Mouse (Mus musculus) spleen, postnatal 36 days (tissue): Measurements from ENCODE around the gene Serpina1f.
"Not testable (repeated sequence)": the region's sequence is repeated elsewhere in the genome, so short reads cannot be mapped to it uniquely, and the experiment has no call there.

ENCODE experiments used
- DNase-seq, 2 experiments: peaks; one replicate each; pipeline ENCODE4 v3.0.0; 2022; ENCODE audit warnings: low spot score in 2 of 2, mixed read lengths in 1 of 2

The Serpina1f gene

GRCm38 (mm10) chr12:103695429-103695828, at the start of gene Serpina1f:
Serpina1f (minus strand) TSS chr12:103695529.
- DNase-seq: no peak

DNA sequence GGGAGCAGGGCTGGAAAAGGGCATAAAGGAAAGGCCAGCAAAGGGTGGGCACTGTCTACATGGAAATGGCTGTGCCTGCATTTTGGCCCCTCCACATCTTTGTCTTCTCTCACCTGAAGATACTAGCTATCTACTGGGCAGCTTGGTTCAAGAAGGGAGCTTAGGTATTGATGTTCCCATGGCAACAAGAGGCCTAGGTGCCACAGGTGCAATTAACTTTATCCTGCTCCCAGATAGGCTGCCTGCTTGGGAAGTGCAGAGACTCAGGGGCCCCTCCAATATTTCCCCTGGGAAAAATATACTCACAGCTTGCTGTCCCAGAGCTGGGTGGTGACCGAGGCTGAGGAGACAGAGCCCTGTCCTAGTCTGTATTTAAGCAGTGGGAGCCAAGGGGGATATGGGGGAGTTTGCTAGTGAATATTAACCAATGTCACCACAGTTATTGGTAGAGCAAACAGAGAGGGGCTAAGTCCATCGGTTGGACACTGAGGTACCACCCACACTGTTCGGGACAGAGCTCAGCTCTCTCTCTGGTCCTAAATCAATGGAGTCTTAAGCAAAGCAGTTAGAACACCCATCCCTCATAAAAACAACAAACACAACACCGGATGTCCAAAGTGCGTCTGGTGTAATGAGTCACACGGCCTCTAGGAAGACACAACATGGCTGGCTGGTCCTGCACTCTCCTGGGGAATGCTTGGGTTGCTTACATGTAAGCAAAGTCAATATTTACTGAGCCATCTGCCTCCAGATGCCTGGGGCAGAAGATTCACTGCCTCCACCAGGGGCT, 42.7 kb upstream of the Serpina1f start:
- not testable (repeated sequence) for DNase-seq

- DNase-seq: not testable (repeated sequence)
Observed at GRCm38 (mm10) chr12:103735566-103735965, 40.2 kb upstream of the Serpina1f start.

DNA sequence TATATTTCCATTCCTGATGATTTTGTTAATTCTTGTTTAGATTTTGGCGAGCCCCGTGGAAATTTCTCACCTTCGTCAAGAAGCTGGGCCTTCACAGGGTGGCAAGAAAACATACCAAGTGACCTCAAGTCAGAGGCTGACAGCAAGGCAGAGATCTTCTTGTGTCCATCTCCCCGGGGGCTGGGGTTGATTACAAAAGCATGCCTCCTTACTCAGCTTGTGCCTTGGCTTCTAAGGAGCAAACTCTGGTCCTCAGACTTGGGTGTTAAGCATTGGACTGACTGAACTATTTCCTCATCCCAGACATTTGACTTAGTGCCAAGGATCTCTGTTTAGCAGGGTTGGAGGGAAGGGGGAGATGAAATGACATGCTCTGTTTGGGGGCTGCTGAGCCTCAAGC, 39.8 kb upstream of the Serpina1f start:
- DNase-seq: not testable (repeated sequence)

GRCm38 (mm10) chr12:103711537-103711936, 16.2 kb upstream of the Serpina1f start:
- no peak for DNase-seq

DNA sequence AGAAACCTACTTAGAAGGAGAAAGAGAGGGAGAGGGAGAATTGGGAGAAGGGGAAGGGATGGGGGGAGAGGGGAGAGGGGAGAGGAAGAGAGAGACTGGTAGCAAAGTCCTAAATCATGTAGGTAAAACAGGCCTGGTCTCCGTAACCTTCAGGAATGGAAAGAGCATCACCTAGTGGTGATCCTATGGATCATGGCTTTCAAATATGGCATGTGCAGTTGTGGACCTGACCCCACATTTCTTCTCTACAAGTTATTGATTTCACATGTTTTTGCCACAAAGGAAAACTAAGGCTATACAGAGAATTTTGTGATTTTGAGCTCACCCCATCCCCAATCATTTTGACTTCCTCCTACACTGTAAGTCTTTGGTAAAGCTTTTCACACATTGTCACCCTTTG, 15.1 kb upstream of the Serpina1f start:
- no peak for DNase-seq

GRCm38 (mm10) chr12:103706113-103706512, 10.8 kb upstream of the Serpina1f start:
- DNase-seq: no peak

DNA sequence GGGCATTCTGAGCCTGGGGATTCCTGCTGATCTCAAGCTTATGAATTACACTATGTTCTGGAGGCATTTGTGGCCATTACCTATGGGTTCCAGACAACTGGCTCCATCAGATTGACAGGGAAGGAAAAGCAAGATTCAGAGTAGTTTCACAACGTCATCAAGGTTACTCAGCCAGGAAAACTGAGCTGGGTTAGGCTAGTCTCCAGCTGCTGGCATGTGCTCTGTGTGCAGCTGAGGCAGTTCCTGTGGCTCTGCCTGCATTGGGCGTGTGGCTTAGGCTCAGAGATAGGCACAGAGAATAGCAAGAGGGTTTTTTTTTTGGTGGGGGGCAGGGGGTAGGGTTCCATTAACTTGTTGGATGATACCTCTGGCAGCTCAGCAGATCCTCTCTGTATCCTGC, 10.2 kb upstream of the Serpina1f start:
- no peak for DNase-seq

- no peak for DNase-seq
Observed at GRCm38 (mm10) chr12:103700144-103700750, 4.9 kb upstream of the Serpina1f start.

GRCm38 (mm10) chr12:103688221-103688814, 7.0 kb downstream of the Serpina1f start:
- no peak for DNase-seq

GRCm38 (mm10) chr12:103687021-103687420, 8.3 kb downstream of the Serpina1f start:
- no peak for DNase-seq

- DNase-seq: no peak
Observed at GRCm38 (mm10) chr12:103686050-103686449, 9.3 kb downstream of the Serpina1f start.

DNA sequence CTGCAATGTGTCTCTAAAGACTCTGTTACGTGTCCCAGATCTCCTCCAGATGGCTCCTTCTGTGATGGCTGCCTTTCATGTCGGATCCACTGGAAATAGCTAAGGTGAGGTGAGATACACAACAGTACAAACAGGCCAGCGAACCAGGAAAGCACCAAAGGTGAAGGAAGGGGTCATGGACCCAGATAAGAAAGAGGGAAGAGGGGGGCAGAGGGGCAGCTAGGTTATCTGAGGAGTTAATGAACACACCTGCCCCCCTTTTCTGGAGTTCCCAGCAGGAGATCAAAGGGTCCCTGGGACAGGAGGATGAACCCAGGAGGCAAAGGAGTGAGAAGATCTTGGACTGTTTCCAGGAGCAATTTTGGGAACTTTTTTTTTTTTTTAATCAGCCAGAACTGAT, 9.9 kb downstream of the Serpina1f start:
- no peak for DNase-seq

DNA sequence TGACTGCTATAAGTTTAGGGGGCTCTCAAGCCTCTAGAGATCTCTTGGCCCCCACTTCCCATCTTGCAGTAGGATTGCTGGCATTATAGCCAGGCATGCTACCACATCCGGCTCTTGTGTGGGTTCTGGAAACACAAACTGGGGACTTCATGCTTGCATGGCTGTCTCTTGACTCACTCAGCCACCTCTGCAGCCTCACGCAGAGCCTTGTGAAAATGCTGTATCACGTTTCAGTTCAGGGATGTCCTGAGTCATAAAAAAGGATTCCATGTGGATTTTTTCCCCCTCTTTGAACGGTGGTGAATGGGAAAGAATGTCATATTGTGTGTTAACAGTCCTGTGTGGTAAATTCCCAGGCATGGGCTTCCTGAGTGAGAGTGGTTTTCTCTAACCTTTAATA, 11.6 kb downstream of the Serpina1f start:
- no peak for DNase-seq

GRCm38 (mm10) chr12:103681739-103682138, 13.6 kb downstream of the Serpina1f start:
- no peak for DNase-seq

- DNase-seq: no peak
Observed at GRCm38 (mm10) chr12:103681169-103681568, 14.2 kb downstream of the Serpina1f start.

DNA sequence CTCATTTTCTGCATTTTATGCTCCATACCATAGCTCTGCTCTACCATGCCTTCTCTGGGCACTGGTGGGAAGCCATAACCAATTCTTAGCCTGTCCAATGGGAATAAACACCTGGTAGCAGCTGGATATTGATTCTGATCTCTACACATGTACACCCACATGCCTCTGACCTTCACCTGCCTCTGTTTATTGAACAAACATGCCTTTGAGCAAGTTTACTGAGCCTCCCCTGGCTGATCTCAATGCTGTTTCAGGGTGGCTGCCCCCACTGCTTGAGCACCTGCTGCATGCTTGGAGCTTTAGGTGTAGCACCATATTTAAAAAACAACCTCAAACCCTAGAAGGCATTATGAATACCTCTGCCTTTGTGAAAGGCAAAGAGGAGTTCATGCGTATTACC, 15.5 kb downstream of the Serpina1f start:
- not testable (repeated sequence) for DNase-seq

- DNase-seq: no peak
Observed at GRCm38 (mm10) chr12:103676039-103676438, 19.3 kb downstream of the Serpina1f start, which contains the start of gene Serpina16. Serpina16 (minus strand) TSS chr12:103676139.

- no peak for DNase-seq
Observed at GRCm38 (mm10) chr12:103673179-103673578, 22.1 kb downstream of the Serpina1f start.

DNA sequence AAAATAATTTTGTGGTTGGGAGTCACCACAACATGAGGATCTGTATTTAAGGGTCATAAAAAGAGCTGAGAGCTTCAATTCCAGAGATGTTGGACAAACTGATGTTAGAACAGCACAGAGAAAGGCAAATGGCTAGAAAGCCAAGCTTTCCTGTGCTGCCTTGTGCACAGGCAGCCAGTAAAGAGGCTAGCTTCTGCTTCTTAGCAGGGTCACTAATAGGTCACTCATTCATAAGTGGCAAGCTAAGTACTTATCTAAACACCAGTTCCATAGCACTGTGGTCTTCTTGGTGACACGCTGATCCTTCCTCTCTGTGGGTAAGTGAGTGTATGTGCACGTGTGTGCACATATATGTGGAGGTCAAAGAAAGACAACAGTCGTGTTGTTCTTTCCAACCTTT, 23.8 kb downstream of the Serpina1f start:
- no peak for DNase-seq

- DNase-seq: no peak
Observed at GRCm38 (mm10) chr12:103670964-103671363, 24.4 kb downstream of the Serpina1f start.

- DNase-seq: no peak
Observed at GRCm38 (mm10) chr12:103670344-103670743, 25.0 kb downstream of the Serpina1f start.

- no peak for DNase-seq
Observed at GRCm38 (mm10) chr12:103665286-103665685, 30.0 kb downstream of the Serpina1f start.
